Mouse (Mus musculus) heart, adult 2 months (tissue): ENCODE measurements at regions not wholly inside any gene's neighbourhood (a gene's known extent, or its start where the extent isn't known, plus 50 kb on each side); places are given as distances from the start of the nearest gene placed in this dataset.

Experiments
- DNase-seq, 2 experiments: peaks; one replicate each; pipeline ENCODE4 v3.0.0; 2021
- H3K27ac ChIP-seq: fragments of 200-600 bp; 2 replicates; pipeline ENCODE4 v1.8.1; 2022
- H3K27me3 ChIP-seq: fragments of 200-500 bp; 2 replicates; pipeline ENCODE4 v1.6.1; 2012; ENCODE audit warnings: mild to moderate bottlenecking, low read length, inconsistent platforms, mixed read lengths; ENCODE audit not compliant: control insufficient read depth, insufficient read depth
- H3K36me3 ChIP-seq: fragments of 200-500 bp; 2 replicates; pipeline ENCODE4 v1.6.1; 2012; ENCODE audit warnings: low read length, inconsistent platforms; ENCODE audit not compliant: control insufficient read depth, insufficient read depth
- H3K4me1 ChIP-seq: fragments of 200-500 bp; 2 replicates; pipeline ENCODE4 v1.6.1; 2011; ENCODE audit warnings: low read length; ENCODE audit not compliant: control insufficient read depth, insufficient read depth
- H3K4me3 ChIP-seq: fragments of 200-600 bp; 2 replicates; pipeline ENCODE4 v1.8.1; 2022
- H3K79me2 ChIP-seq: fragments of 200-500 bp; replicated peaks from 2 replicates; pipeline ENCODE4 v1.6.1; 2012; ENCODE audit warnings: mild to moderate bottlenecking, inconsistent platforms, low read length, moderate library complexity, mixed read lengths; ENCODE audit not compliant: control insufficient read depth, insufficient read depth
- H3K9ac ChIP-seq: fragments of 200-500 bp; 2 replicates; pipeline ENCODE4 v1.6.1; 2012; ENCODE audit warnings: low read depth, mild to moderate bottlenecking, control low read depth, inconsistent platforms, low read length, mixed read lengths
- CTCF ChIP-seq: fragments of 200-600 bp; IDR thresholded peaks from 2 replicates; pipeline ENCODE4 v1.8.1; 2022; ENCODE audit warnings: antibody characterized with exemption, mild to moderate bottlenecking, moderate library complexity
- EP300 ChIP-seq: fragments of 200-500 bp; IDR thresholded peaks from 2 replicates; pipeline ENCODE4 v1.6.1; 2011; ENCODE audit warnings: low read depth, low read length, control low read depth; ENCODE audit not compliant: insufficient read depth
- POLR2A ChIP-seq: fragments of 200-500 bp; IDR thresholded peaks from 2 replicates; pipeline ENCODE4 v1.6.1; 2011; ENCODE audit warnings: mild to moderate bottlenecking, low read depth, low read length, control low read depth; ENCODE audit not compliant: insufficient read depth
- WGBS: fragments of 180-500 bp; shearing (Covaris S2); methylation state at CpG from one replicate; pipeline ENCODE4 v1.1.7; 2018; 5-methylcytosine and 5-hydroxymethylcytosine counted together
- intact Hi-C: fragments of 180-260 bp; cut with DNase I; formaldehyde crosslinking; loops from one replicate; pipeline ENCODE4 v1.15.1; 2025

- no peak for DNase-seq
- H3K4me1 ChIP-seq = no peaks in the 10 kb centered on the region; the same call in 1 of the 2 replicates
- no peak overlapping the region for H3K4me3 ChIP-seq
- intact Hi-C loops = no loop called here
- no peaks in the 10 kb centered on the region for H3K27me3 ChIP-seq
- no peak overlapping the region for H3K9ac ChIP-seq
- TF ChIP-seq EP300 (no peak), CTCF (no peak), POLR2A (no peak)
- no peaks in the 10 kb centered on the region for H3K36me3 ChIP-seq
- WGBS = 80% methylated on average over 5 of the region's 5 CpGs
- H3K79me2 ChIP-seq = no peaks in the 10 kb centered on the region
- no peak overlapping the region for H3K27ac ChIP-seq
Measured at GRCm38 (mm10) chr10:98323846-98324245, 590.4 kb upstream of the Atp2b1 start.

GRCm38 (mm10) chr10:98324591-98324990, 589.6 kb upstream of the Atp2b1 start:
- TF ChIP-seq POLR2A (no peak), CTCF (no peak), EP300 (no peak)

GRCm38 (mm10) chr10:98325720-98326119, 588.5 kb upstream of the Atp2b1 start:
- Histone ChIP-seq H3K4me1 (no peaks in the 10 kb centered on the region; the same call in 1 of the 2 replicates), H3K36me3 (no peaks in the 10 kb centered on the region), H3K79me2 (no peaks in the 10 kb centered on the region), H3K9ac (no peak overlapping the region), H3K27ac (no peak overlapping the region), H3K4me3 (no peak overlapping the region), H3K27me3 (no peaks in the 10 kb centered on the region)
- 46% methylated on average over 5 of the region's 5 CpGs for WGBS
- DNase-seq = no peak
- intact Hi-C loops = no loop called here
- TF ChIP-seq POLR2A = no peak
- TF ChIP-seq CTCF = no peak
- no peak for TF ChIP-seq EP300

More at GRCm38 (mm10) chr10:98324591-98324990, 589.6 kb upstream of the Atp2b1 start:
- no peaks in the 10 kb centered on the region for H3K79me2 ChIP-seq
- no peaks in the 10 kb centered on the region; the same call in 1 of the 2 replicates for H3K4me1 ChIP-seq
- H3K27me3 ChIP-seq = no peaks in the 10 kb centered on the region
- no peak overlapping the region for H3K27ac ChIP-seq
- H3K9ac ChIP-seq = no peak overlapping the region
- intact Hi-C loops = no loop called here
- no peak for DNase-seq
- no peak overlapping the region for H3K4me3 ChIP-seq
- no peaks in the 10 kb centered on the region for H3K36me3 ChIP-seq

- Histone ChIP-seq H3K27me3 (no peaks in the 10 kb centered on the region), H3K9ac (no peak overlapping the region), H3K36me3 (no peaks in the 10 kb centered on the region), H3K79me2 (no peaks in the 10 kb centered on the region), H3K4me3 (no peak overlapping the region), H3K27ac (no peak overlapping the region), H3K4me1 (peaks cover 2% of the 10 kb centered on the region; the same call in 1 of the 2 replicates)
- DNase-seq = no peak
- intact Hi-C loops = no loop called here
- TF ChIP-seq EP300 (no peak), POLR2A (no peak), CTCF (no peak)
- 57% methylated on average over 4 of the region's 4 CpGs for WGBS
Measured at GRCm38 (mm10) chr10:98332682-98333081, 581.5 kb upstream of the Atp2b1 start.

- peak; percentile 31 to 46 for DNase-seq
- 54% methylated on average over 6 of the region's 6 CpGs for WGBS
- no peaks in the 10 kb centered on the region for H3K79me2 ChIP-seq
- H3K9ac ChIP-seq = no peak overlapping the region
- no peaks in the 10 kb centered on the region for H3K36me3 ChIP-seq
- peaks cover 2% of the 10 kb centered on the region; the same call in 1 of the 2 replicates for H3K4me1 ChIP-seq
- no peak overlapping the region for H3K4me3 ChIP-seq
- intact Hi-C loops = no loop called here
- no peak overlapping the region for H3K27ac ChIP-seq
- H3K27me3 ChIP-seq = no peaks in the 10 kb centered on the region
- TF ChIP-seq EP300 (no peak), CTCF (no peak), POLR2A (no peak)
Measured at GRCm38 (mm10) chr10:98333411-98334067, 580.7 kb upstream of the Atp2b1 start.

- WGBS = 46% methylated on average over 5 of the region's 5 CpGs
- intact Hi-C loops = no loop called here
- no peak for DNase-seq
- H3K9ac ChIP-seq = no peak overlapping the region
- no peak overlapping the region for H3K27ac ChIP-seq
- TF ChIP-seq CTCF (no peak), EP300 (no peak), POLR2A (no peak)
- no peaks in the 10 kb centered on the region for H3K36me3 ChIP-seq
- no peak overlapping the region for H3K4me3 ChIP-seq
- H3K79me2 ChIP-seq = no peaks in the 10 kb centered on the region
- no peaks in the 10 kb centered on the region for H3K4me1 ChIP-seq
- no peaks in the 10 kb centered on the region for H3K27me3 ChIP-seq
Measured at GRCm38 (mm10) chr10:98343827-98344226, 570.4 kb upstream of the Atp2b1 start.
